Mouse (Mus musculus) spleen, postnatal 36 days (tissue): Measurements from ENCODE around the gene Nfib.

Experiments
- DNase-seq, 2 experiments: peaks; one replicate each; pipeline ENCODE4 v3.0.0; 2022; ENCODE audit warnings: low spot score in 2 of 2, mixed read lengths in 1 of 2

Nfib gene

DNA sequence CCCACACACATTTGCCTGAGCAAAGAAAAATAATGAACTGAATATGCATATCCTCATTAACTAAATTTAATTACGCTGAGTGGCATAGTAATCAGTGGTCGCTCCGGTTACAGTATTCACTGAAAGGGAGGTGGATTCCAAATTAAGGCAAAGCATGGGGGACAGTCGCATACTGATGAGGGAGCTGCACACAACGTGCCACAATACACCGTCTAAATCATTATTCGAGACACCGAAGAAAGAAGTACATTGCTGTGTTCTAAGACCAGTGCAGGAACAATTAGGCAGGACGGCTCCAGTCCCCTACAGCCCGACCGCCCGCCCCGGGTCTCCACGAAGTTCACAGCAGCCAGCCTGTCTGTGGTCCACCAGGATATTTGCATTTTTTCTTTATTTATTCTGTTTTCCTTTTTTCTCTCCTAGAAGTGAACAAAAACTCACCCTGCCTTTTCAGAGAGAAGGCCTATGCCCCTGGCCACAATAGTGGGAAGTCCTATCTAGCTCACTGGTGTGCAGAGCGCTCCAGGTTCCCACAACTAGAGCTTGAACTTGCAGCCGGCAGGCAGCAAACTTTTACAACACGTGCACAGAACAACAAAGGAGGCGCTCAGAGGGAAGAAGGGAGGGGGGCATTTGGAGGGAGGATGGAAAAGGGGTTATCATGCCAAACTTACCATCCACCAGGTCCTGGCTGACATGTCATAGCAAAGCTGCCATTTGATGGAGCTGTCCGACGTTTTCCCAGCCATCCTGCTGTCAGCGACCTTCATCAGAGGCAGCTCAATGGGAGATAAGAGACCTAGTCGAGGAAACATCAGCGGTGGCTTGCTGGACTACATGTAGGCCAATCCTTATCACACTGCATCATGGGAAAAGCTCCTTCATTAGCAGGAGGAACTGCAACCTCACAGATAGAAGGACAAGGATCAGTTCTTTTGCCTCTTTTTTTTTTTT is at the start of gene Nfib:
TSS of gene Nfib (minus strand) at position 910 of the 954 bp plus-strand sequence.
- no peak for DNase-seq

DNA sequence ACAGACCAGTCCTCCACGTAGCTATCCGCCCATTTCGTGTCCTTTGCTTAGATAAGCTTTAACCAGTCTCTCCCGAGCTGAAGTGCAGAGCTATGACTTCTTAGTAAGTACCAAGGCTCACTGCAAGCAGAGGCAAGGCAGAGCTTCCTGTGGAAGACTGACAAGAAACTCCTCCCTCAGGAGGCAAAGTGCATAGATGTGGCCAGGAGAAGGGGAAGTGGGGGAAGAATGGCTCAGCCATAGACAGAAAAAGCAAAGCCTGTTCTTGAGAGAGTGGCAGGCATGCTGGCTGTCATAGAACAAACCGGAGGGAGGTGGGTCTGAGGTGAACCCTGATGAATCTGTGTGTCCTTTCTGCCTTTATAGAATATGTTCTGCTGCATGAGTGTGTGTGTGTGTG is 30.2 kb upstream of the Nfib start:
- no peak for DNase-seq

DNA sequence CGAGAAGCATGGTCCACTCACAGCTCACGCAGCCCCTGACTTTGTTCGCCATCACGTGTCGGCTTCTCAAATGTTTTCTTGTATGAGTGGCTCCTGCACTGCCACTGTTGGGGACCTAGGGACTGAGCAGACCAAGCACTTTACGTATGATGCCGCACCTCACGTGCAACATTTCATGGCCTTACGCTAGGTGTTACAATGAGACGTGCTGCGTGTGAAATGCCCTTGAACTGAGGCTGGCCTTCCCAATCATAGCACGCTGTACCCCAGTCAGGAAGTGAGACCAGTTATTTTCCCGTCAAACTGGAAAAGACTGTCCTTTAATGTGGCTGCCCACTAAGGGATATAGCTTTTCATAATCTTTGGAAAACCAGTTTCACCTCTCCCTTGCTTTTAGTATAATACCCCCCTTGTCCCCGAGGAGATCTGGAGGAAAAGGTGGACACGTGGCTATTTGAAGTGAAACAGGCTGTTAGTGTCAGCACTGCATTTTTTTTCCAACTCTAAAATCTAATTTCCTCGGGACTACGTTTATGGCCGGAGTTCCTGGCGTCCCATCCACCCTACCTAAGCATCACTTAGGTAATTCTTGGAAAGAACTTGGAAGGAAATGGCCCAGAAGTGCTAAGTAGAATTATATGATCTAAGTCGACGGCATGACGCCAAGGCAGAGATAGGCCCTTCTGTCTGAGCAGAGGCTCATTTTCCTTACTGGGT is 29.4 kb upstream of the Nfib start:
- DNase-seq, result no peak

DNA sequence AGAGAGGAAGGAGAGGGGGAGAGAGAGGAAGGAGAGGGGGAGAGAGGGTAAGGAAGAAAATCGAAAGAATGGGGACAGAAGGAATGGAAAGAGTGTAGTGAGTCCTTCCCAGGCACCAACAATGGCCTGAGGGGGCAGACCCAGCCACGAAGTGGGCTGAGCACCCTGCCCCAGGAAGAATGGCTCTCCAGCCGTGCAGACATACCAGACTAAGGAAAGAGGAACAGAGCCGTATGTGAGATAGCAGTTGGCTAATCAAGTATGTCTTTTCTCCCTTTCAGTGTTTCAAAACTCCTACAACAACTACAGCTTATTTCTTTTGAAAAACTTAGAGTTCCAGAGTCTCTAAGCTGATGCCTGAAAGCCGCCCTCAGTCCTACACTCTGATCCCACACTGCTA is 28.8 kb upstream of the Nfib start:
- no peak for DNase-seq

DNA sequence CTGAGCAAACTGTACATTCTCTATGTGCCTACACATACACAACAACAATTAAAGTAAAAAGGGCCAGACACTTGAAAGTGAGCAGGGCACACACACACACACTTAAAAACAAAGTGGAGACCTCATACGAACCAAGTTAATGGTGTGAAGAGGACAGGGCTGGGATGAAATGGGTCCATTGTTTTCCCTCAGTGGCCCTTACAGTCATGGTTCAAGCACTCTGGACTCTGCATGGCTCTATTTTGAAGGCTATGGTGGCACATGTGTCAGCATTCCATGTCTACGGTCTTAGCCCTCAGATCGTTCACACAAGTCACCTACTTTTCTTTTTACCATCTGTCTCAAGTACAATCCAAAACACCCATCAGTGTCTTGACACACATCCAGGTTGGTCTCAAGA is 28.1 kb upstream of the Nfib start:
- DNase-seq, result no peak

DNA sequence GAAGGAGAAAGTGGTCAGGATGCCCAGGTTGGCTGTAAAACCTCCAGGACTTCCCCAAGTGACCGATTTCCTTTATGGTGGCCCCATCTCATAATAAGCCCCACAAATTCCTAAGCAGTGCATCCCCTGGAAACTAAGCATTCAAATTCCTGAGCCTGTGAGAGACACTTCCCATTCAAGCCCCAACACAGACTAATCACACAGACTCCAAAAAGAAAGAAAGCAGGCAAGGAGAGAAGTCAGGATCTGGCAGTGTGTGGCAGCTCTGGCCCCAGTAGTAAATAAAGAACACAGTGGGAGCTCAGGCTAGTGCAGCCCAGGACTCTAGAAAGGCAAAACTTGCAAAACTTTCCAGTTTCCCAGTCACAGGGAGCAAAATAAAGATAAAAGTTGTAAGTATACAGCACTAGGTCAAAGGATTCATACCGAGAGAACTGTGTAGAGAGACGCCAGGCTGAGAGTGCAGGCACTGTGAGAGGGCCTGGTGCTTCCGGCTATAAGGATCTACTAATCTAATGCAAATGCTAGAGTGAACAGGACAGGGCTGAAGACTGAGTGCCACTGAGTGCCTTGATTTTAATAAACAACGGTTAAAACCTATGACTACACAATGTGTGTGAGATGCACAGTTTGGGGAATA is 24.8 kb upstream of the Nfib start:
- no peak for DNase-seq

DNA sequence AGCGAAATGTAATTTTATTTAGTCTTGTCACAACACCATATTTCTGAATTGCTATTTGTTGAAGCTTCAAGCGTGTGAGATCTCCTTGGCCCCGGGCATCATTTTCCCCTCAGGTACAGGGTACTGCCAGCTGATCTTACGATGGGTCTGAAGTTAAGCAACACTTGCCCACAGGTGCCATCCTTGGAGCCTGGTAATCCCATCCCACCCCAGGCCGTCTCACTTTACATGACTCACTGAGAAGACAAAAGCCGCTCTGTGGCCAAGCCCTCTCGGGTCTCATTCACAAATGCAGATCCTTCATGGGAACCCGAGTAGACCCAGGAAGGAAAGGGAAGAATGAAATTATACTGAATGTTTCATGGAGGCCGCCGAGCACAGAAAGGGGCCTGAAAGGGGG is 18.5 kb upstream of the Nfib start:
- DNase-seq, result no peak

DNA sequence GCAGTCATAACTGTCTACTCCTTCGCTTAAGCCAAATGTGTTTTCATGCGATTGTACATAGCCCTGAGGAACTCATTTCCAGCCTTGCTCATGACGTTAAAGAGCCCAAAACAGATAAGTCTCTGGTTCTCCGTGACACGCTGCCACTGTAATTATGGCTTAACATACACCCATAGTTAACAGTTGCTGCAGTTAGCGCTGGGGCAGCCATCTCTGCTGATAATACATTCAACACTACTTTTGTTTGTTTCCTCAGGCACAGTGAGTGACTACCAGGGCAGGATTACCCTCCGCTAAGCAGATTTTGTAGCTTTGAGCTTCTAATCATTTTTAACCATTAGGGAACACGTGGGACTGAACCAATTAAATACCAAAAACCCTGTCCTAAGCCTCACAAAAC is 17.5 kb upstream of the Nfib start:
- DNase-seq, result no peak

DNA sequence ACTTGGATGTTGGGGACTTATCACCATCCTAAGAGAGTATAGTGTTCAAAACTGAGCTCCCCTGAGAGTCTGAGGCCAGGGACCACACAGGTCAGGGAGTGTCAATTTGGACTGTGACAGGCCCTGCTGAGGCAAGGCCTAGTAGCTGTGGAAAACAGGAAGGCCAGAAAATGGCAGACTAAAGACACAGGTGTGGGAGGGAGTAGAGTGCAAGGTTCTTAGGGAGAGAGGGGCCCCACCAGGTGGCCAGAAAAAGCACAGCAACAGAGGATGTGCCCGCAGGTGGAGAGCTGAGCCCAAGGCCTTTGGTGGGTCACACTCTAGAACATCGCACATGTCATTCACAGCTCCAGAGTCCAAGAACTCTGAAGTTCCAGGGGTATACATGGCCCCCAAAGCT is 10.3 kb upstream of the Nfib start:
- DNase-seq, result no peak

DNA sequence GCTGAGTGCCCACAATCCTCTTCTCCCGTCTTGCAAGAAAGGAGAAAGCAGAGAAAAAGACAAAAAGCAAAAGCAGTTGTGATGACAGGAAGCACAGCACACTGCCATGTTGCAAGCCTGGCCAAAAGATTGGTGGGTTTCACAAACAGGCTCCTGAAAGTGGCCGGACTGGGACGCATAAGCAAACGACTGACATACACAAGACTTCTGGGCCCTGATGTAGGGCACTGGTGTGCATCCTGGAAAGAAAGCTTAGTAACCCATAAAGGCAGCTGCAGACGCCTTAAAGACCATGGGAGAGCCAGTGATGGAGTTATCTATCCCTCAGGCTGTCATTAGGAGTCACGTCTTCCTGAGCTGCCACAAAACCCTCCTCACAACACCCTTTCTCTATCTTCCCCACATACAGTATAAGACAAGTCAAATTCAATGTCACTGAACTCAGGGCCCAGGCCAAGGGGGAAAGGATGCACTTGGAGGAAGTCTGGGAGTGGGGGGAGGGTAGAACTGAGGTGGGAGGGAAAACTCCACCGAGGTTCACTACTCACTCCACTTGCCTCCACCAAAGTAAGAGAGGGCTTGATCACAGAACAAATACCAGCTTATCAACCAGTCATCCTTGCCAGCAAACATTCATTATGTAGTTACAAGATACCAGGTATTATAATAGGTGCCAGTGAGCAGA is 6.2 kb upstream of the Nfib start:
- DNase-seq, result no peak

DNA sequence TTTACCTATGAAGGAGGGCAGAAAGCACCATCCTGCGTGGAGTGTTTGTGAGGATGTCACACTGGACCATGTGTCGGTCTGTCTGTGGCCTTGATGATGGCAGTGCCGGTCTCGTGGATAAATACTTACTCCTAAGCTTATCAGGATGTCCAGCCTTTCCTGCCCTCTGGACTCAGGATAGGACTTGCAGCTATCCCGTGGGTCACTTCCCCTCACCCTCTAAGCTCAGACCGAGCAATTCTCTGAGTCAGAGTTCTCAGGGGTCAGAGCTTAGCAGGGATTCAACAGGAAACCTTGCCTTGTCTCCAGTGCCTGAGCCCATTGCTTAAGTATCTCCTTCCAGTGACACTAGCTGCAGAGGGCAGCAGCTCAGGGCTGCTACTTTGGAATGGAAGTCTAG is 4.1 kb upstream of the Nfib start:
- no peak for DNase-seq

DNA sequence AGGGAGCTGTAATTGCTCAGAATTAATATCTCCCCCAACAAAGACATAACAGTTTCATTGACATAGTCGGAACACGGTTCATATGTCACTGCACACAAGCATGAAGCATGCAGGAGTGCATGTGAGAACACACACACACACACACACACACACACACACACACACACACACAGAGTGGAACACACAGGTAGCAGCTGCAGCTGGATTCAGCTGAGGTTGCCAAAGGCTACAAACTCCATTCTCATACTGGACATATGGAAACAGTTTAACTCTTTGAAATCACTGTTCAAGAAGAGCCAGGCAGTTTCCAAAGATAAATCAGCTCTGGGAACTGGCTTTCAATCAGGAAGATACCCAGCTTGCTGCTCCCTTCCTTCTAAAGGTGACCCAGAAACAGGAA is 462 bp upstream of the Nfib start:
- DNase-seq, result no peak

DNA sequence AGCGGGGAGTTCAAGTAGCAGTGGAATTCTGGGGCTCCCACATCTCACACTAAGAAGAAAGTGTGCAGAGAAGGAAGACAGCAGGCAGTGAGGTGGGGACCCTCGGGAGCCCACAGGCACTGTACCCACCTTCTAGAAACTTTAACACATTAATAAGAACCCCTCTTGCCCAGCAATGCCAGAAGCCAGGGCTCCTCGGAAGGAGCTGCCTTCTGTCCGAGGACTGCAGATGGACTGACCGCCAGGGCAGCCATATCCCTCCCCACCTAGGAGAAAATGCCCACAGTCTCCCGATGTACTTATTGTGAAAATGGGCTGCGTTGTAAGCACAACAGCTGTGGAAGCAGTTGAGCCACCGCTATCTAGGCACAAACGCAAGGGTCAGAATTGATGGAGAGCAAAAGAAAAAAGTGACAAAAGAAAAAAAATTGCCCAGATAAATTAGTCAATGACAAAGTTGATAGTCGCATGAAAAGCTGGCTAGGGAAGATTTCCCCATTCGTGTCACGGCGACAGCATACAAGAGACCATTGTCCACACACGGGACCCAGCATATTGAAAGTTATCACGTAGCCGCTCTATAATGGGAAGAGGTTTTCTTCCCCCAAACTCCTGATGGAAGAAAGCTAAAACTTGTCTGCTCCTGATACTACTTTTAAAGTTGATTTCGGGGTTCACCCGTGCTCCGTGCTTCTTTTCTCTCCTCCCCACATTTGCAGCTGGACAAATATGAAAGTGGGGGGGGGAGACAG is 1.3 kb downstream of the Nfib start:
- DNase-seq, result no peak

DNA sequence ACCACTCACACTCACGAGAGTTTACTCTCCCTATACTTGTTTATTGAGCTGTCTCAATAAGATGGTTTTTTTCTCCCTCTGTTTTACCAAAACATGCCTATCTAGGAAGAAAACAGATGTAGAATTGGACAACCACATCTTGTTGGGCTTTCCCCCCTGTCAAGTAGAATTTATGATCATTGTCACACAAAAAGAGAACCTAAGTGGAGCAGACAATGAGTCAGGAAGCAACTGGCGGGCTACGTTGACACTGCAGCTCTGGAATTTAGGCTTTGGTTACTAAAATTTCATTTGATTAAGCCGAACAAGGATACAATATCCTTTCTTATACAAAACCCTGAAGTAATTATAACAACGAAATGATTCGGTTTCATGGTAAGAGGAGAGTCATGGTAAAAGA is 2.7 kb downstream of the Nfib start:
- no peak for DNase-seq

DNA sequence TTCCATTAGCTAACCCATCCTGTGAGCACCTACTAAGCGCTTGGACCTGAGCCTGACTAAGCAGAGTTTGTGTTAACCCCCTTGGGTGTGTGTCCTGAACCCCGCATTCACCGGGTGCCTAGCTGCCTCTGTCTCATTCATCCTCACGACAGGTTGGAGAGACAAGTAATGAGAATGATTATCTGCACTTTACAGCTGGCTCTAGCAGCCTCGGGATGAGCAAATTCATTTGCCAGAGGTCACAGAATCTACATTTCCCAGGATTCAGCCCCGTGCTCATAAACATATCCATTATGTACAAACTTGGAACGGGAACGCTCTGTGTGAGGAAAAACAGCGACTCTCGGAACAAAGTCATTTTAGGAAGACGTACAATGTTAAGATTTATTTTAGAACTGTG is 6.0 kb downstream of the Nfib start:
- DNase-seq, result no peak

DNA sequence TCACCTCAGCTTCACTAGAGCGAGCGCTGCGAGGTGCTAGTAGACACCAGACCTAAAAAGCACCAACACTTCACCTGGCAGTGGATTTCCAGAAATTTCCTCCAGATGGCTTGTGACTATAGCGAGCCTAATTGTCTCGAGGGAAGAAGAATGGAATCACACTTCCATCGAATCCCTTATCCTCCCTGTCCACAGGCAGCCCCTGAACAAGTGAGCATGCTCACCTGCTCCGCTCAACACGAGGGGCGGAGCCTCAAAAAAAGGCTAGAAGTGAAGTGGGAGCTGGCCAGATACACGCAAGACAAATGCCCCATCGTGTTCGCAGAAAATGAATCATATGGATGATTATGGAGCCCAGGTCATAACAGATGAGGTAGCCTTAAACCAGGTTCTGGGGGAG is 6.9 kb downstream of the Nfib start:
- no peak for DNase-seq

DNA sequence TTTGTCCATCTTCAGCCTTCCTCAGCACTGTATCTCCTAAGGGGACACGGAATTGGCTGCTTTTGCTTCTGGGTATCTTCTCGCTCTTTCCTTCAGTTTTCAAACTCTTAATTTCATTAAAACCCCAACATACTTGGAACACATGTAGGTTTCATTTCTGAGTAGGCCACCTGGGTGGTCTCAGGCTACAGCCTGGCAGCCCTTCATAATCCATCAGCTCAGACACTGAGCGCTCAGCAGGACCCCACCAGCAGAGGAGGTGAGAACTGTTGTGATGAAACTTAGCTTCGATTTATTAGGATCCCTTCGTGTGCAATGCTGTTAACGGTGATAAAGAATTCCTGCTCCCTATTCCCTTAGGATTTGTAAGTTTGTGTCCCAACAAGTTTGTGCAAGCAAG is 8.4 kb downstream of the Nfib start:
- no peak for DNase-seq

DNA sequence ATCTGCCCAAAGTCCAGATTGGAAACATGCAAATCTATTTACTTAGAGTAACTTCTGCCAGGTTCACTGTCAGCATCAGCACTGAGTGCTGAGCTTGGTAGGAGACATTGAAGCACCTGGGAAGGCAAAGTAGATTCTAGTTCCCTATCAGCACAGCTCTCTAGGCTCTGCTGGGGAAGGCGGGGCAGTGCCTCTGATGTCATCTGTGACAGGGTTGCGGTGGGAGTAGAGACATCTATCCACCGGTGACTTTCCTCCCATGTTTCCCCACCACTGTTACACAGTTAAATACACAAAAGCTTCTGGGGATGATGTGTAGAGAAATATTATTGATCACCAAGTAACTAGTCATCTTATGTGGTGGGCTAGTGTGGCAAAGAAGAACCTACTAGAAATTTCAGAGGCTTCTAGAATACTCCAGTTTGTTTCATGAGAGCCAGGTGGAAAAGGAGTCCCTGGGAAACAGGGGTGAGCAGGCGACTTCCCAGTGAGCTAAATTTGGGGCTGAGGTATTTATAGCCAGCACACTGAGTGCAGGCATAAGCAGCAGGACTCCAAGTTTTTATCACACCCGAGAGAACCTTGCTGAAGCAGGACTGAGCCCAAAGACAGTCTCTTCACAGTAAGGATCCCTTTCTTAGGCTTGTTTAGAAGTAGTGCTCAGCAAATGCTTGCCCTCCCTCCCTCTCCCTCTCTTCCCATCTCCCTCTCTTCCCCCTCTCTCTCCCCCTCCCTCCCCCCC is 9.6 kb downstream of the Nfib start:
- DNase-seq, result no peak

DNA sequence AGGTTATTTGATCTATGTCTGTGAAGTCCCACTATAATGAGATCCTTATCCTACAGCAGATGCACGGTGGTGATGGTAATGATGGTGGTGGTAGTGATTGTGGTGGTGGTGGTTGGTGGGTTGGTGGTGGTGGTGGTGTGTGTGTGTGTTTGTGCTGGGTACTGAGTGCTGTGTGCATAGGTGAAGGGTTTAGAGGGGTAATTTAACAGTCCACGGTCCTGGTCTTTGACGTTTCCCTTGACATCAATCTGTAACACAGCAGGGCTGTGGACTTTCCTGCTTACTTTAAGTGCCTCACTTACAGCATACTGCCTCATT is 13.6 kb downstream of the Nfib start:
- DNase-seq, result no peak

DNA sequence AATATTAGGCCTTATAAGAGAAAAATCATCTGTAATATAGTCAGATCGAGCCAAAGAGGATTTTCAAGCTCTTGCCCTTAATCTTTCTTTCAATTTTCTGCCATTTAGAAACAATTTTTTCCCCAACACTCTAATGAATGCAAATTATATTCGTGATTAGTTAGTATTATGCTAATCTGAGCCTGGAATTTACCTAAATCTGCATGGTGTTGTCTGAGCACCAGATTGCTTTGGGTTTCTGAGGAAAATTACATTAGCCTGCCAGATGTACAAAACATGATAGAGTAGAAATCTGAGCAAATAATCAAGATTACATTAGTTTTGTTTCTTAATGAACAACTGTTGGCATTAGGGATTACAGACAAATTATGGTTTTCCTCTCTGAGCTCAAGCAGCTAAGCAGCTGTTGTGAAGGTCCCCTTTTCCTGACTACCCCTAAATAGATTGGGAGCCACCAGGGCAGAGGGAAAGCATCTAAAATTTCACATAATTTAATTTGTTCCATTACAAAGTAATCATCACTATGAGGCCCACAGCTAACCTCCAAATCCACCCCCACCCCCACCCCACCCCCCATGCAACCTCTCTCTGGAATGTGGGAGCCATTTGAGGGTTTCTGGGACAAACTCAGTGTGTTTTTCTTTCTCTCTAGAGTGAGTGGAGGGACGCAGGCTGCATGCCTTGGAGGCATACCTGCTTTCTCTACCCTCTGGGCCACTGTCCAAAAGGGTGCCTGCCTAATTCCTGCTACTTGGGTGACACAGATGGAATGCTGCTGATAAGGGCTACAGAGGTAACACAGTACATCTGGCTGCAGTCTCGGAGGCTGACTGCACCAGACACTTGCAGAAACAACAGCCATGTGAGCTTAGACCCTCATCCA is 14.2 kb downstream of the Nfib start:
- no peak for DNase-seq
